Mouse (Mus musculus) embryonic facial prominence, embryonic 14.5 days (tissue): ENCODE results near the gene Ctnnd2. TPM values are rescaled to one million over a fixed set of nuclear protein-coding genes. Genes with fewer than 3 reads are reported as not detected.

Source experiments
- ATAC-seq: fragments of 200-750 bp; cut with Nextera tagmentation; 2 replicates; pipeline ENCODE4 v1.8.0; 2017; ENCODE audit warnings: low read depth, moderate number of reproducible peaks, moderate TSS enrichment
- DNase-seq: peaks from one replicate; pipeline ENCODE4 v3.0.0-alpha.2; 2015; ENCODE audit warnings: low spot score
- H3K27ac ChIP-seq: fragments of 300-500 bp; sonication (generic); replicated peaks from 2 replicates; pipeline ENCODE4 v1.5.1; 2014; ENCODE audit warnings: low read depth, mild to moderate bottlenecking, low read length, moderate library complexity
- H3K27me3 ChIP-seq: fragments of 300-500 bp; sonication (generic); replicated peaks from 2 replicates; pipeline ENCODE4 v1.6.1; 2014; ENCODE audit warnings: low read length; ENCODE audit not compliant: control insufficient read depth, insufficient read depth
- H3K36me3 ChIP-seq: fragments of 300-500 bp; sonication (generic); 2 replicates; pipeline ENCODE4 v1.6.1; 2014; ENCODE audit warnings: low read length, mixed read lengths; ENCODE audit not compliant: control insufficient read depth, insufficient read depth
- H3K4me1 ChIP-seq: fragments of 300-500 bp; sonication (generic); 2 replicates; pipeline ENCODE4 v1.6.1; 2014; ENCODE audit warnings: antibody characterized with exemption, low read length; ENCODE audit not compliant: control insufficient read depth, insufficient read depth
- H3K4me2 ChIP-seq: fragments of 300-500 bp; sonication (generic); 2 replicates; pipeline ENCODE4 v1.6.1; 2014; ENCODE audit warnings: low read depth, mild to moderate bottlenecking, low read length, moderate library complexity, mixed read lengths
- H3K4me3 ChIP-seq: fragments of 300-500 bp; sonication (generic); 2 replicates; pipeline ENCODE4 v1.5.1; 2014; ENCODE audit warnings: low read depth, mild to moderate bottlenecking, low read length
- H3K9ac ChIP-seq: fragments of 300-500 bp; sonication (generic); 2 replicates; pipeline ENCODE4 v1.6.1; 2014; ENCODE audit warnings: low read depth, mild to moderate bottlenecking, low read length, moderate library complexity, mixed read lengths
- H3K9me3 ChIP-seq: fragments of 300-500 bp; sonication (generic); 2 replicates; pipeline ENCODE4 v1.6.1; 2016; ENCODE audit warnings: low read length; ENCODE audit not compliant: control insufficient read depth
- WGBS: fragments of 180-500 bp; shearing (Covaris S2); extraction: QIAGEN DNeasy Blood & Tissue Kit; methylation state at CpG from one replicate; pipeline ENCODE4 v1.1.7; 2014; 5-methylcytosine and 5-hydroxymethylcytosine counted together
- polyA plus RNA-seq: library from polyadenylated mRNA; unstranded; fragments of >200 nt; fragmentation: Nextera tagmentation; extraction: Ambion mirVana; gene quantifications from 2 replicates; pipeline ENCODE4 v1.2.1, GENCODE M21; 2014

Ctnnd2 gene
- polyA plus RNA-seq, 1 experiment from 2014 or later: 7.9 TPM

- Histone ChIP-seq H3K4me2 (no peak overlapping the region), H3K27me3 (no peaks in the 10 kb centered on the region), H3K27ac (no peak overlapping the region), H3K9me3 (no peaks in the 10 kb centered on the region), H3K4me3 (no peak overlapping the region), H3K4me1 (no peaks in the 10 kb centered on the region), H3K9ac (no peak overlapping the region), H3K36me3 (no peaks in the 10 kb centered on the region)
- 74% methylated on average over 5 of the region's 5 CpGs for WGBS
- ATAC-seq (no peak), DNase-seq (peak; percentile 26)
These were observed 613.4 kb downstream of the Ctnnd2 start for GRCm38 (mm10) chr15:30785706-30786320.

GRCm38 (mm10) chr15:30793260-30793659 is 620.9 kb downstream of the Ctnnd2 start:
- WGBS: 78% methylated on average over 3 of the region's 3 CpGs
- no peak for ATAC-seq
- Histone ChIP-seq H3K36me3 (no peaks in the 10 kb centered on the region), H3K27me3 (no peaks in the 10 kb centered on the region), H3K9me3 (no peaks in the 10 kb centered on the region), H3K9ac (no peak overlapping the region), H3K4me2 (no peak overlapping the region), H3K4me3 (no peak overlapping the region), H3K27ac (no peak overlapping the region), H3K4me1 (no peaks in the 10 kb centered on the region)
- DNase-seq: no peak

DNA sequence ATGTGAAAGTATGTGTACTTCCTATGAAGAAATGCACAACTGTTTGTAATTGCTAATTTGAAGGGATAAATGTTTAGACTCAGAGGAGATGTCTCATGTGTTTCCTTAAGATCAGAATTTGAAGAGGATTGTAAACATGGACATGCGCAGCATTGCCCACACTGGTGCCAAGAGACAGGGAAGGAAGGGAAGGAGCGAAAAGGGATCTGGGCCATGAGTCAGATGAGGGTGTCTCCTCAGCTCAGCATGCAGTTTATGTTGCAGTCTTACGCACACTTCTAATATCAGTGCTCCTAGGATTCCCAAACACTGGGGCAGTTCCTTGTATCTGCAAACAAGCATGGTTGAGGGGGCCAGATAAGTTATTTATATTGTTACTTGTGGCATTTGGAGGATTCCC is 623.3 kb downstream of the Ctnnd2 start:
- Histone ChIP-seq H3K4me1 (no peaks in the 10 kb centered on the region), H3K9ac (no peak overlapping the region), H3K4me3 (no peak overlapping the region), H3K9me3 (no peaks in the 10 kb centered on the region), H3K4me2 (no peak overlapping the region), H3K36me3 (no peaks in the 10 kb centered on the region), H3K27ac (no peak overlapping the region), H3K27me3 (no peaks in the 10 kb centered on the region)
- 87% methylated on average over 3 of the region's 3 CpGs for WGBS
- no peak for ATAC-seq
- no peak for DNase-seq

DNA sequence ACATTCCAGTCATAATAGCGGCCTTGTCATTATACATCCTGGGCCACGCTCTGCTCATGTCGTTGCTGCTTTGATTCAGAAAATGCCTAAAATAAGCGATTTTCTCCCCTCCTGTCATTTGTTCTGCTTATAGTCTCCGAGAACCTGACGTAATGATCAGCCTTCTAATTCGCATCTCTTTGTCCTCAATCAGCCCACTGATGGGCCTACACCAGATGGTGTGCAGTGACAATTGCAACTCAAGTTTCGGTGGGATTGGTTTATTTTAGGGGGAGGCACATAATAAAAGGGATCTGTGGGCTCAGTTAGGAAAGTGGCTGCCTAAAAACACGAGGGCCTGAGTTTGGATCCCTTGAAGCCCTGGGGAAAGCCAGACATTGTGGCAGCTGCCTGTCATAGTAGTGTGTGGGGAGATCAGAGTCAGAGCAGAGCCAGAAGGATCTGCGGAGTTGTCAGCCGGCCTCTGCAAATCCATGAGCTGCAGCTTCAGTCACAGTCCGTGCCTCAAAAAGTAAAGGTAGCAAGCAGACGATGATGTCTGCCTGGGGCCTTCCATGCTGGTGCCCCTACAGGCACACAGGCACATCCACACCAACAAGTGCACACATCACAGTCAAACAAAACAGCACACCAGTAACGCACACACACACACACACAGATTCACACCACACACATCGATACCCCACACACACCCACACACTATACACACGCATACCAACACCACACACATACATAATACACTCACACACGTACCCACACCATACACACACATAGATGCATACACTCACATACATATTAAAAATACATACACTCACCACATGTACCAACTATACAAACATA is 655.3 kb downstream of the Ctnnd2 start:
- H3K9me3 ChIP-seq: no peaks in the 10 kb centered on the region
- no peak overlapping the region for H3K4me2 ChIP-seq
- no peaks in the 10 kb centered on the region for H3K27me3 ChIP-seq
- H3K9ac ChIP-seq: no peak overlapping the region
- ATAC-seq (no peak), DNase-seq (no peak)
- H3K4me1 ChIP-seq: no peaks in the 10 kb centered on the region
- no peaks in the 10 kb centered on the region for H3K36me3 ChIP-seq
- WGBS: 76% methylated on average over 17 of the region's 17 CpGs
- no peak overlapping the region for H3K4me3 ChIP-seq
- H3K27ac ChIP-seq: no peak overlapping the region

DNA sequence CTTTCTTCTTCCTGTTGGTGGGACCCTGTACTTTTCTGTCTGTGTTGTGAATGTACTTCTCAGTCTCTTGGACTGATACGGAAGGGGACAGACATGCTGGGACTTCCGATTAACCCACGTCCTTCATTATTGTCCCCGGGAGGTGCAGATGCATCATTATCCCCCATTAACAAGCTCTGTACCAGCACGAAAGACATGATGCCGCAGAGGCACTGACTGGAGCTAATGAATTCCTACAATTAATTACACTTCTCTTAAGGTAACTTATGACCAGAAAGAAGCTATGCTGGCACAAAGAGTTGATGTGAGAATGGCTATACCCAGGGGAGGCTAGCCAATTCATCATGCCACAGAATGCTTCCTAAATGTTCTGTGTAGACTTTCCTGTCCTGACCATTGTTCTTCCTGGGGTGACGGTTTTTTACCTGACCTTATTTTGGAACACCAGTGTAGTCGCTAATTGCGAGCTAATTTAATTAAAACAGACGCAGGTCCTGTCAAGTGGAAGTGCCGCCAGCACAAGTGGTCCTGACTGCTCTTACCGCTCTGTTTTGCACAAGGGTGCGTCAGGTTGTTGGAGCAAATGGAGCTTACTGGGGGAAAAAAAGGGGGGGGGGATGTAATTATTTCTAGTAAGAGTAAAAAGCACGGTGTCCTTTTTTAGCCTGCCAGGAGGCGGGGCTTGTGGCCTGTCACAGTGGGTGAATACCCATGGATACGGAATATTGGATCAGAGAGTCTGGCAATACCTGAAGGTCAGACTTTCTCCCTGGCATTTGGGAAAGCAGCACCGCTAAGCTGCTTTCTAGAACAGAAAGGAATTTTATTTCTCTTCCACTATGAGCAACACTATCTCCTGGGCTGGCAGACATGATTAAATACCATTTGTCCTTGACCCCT is 685.1 kb downstream of the Ctnnd2 start:
- Histone ChIP-seq H3K27ac (no peak overlapping the region), H3K4me1 (no peaks in the 10 kb centered on the region), H3K9me3 (no peaks in the 10 kb centered on the region), H3K4me2 (no peak overlapping the region), H3K36me3 (no peaks in the 10 kb centered on the region), H3K4me3 (no peak overlapping the region), H3K9ac (no peak overlapping the region), H3K27me3 (no peaks in the 10 kb centered on the region)
- no peak for DNase-seq
- no peak for ATAC-seq
- 75% methylated on average over 17 of the region's 17 CpGs for WGBS

DNA sequence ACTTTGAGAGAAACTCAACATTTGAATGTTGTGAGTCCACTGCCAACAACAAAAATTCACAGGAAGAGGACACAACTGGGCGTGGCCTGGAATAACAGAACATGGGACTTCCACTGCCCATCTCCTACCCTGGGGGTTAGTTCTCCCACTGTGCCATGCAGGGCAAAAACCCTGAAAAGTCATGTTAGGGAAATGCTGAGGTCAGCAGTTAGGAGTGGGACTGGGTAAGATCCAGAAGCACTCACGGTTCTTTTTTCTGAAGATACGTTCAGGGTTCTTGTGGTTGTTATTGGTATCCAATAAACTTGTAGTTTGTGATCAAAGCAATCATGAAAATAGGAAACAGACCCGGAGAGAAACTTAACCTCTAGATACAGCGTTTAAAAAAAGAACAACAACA is 695.0 kb downstream of the Ctnnd2 start:
- no peak overlapping the region for H3K27ac ChIP-seq
- no peaks in the 10 kb centered on the region for H3K4me1 ChIP-seq
- H3K36me3 ChIP-seq: no peaks in the 10 kb centered on the region
- WGBS: 78% methylated on average over 5 of the region's 5 CpGs
- H3K27me3 ChIP-seq: no peaks in the 10 kb centered on the region
- no peak overlapping the region for H3K9ac ChIP-seq
- DNase-seq: no peak
- ATAC-seq: no peak
- H3K4me3 ChIP-seq: no peak overlapping the region
- no peak overlapping the region for H3K4me2 ChIP-seq
- no peaks in the 10 kb centered on the region for H3K9me3 ChIP-seq

DNA sequence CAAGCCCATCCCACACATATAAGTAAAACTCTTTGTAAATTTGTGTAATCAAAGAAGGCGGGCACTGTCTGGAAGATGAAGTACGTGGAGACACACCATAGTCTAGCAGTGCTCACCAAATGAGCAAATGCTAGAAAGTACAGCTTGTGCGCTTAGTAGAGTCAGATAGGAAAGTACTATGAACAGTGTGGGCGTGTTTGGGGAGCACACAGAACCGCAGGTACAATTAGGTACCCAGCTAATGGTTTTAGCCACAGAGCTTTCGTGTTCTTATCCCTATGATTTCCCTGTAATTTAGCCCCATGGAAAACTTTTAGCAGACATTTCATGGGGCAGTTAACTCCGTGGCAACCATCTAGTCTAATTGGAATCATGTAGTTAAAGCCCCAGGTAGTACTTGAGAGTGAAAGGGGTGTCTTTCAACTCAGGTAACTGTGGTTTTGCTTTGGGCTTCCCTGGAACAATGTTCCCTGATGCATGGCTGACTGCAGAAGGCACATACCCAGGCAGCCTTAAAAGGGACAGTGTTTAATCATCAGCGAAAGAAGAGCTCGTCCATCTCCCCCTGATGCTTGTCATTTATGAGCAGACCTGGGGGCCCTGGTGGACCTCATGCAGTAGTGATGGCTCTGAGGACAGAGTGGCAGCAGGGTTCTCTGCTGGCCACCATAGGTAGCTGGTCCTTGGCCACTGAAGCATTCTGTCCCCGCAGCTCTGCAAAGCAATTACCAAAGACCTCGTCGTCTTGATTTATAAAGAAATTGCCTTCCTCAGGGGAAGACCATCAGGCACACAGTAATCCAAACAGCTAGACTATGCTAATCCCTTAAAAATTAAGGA is 697.5 kb downstream of the Ctnnd2 start:
- 82% methylated on average over 12 of the region's 12 CpGs for WGBS
- ATAC-seq: no peak
- Histone ChIP-seq H3K4me3 (no peak overlapping the region), H3K4me2 (no peak overlapping the region), H3K9ac (no peak overlapping the region), H3K4me1 (no peaks in the 10 kb centered on the region), H3K27ac (no peak overlapping the region), H3K27me3 (no peaks in the 10 kb centered on the region), H3K9me3 (no peaks in the 10 kb centered on the region), H3K36me3 (no peaks in the 10 kb centered on the region)
- no peak for DNase-seq

DNA sequence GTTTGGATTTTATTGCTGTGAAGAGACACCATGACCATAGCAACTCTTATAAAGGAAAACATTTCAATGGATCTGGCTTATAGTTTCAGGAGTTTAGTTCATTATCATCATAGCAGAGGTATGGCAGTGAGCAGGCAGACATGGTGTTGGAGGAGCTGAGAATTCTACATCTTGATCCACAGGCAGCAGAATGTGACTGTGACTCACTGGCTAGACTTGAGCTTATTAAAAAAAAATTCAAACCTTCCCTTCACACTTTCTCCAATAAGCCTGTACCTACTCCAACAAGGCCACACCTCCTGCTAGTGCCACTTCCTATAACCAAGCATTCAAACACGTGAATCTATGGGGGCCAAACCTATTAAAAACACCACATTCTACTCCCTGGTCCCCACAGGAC is 703.1 kb downstream of the Ctnnd2 start:
- WGBS: 60% methylated on average over 1 of the region's 1 CpGs
- no peak for ATAC-seq
- no peak overlapping the region for H3K4me3 ChIP-seq

More for the DNA sequence above, 703.1 kb downstream of the Ctnnd2 start:
- no peak overlapping the region for H3K9ac ChIP-seq
- no peaks in the 10 kb centered on the region for H3K4me1 ChIP-seq
- DNase-seq: no peak
- H3K27me3 ChIP-seq: no peaks in the 10 kb centered on the region
- no peak overlapping the region for H3K27ac ChIP-seq
- no peak overlapping the region for H3K4me2 ChIP-seq
- H3K36me3 ChIP-seq: no peaks in the 10 kb centered on the region
- H3K9me3 ChIP-seq: no peaks in the 10 kb centered on the region
